Mouse (Mus musculus): Measurements from ENCODE around the gene Folr2. TPM values are rescaled to one million over a fixed set of nuclear protein-coding genes. Genes with fewer than 3 reads are reported as not detected.

The Folr2 gene
- total RNA-seq, 1 experiment from 2014 or later = 3.9 TPM

- DNase-seq = no peak
Observed at GRCm38 (mm10) chr7:101866491-101867265, 9.7 kb upstream of the Folr2 start.

GRCm38 (mm10) chr7:101863415-101863814, 6.4 kb upstream of the Folr2 start, which contains the start of gene Anapc15:
Anapc15 (plus strand) TSS chr7:101863715.
- DNase-seq = no peak

GRCm38 (mm10) chr7:101862291-101862690, 5.3 kb upstream of the Folr2 start:
- DNase-seq = no peak

- peak; percentile 33 for DNase-seq
Observed at GRCm38 (mm10) chr7:101860978-101861377, 4.0 kb upstream of the Folr2 start.

GRCm38 (mm10) chr7:101858362-101858761, 1.4 kb upstream of the Folr2 start:
- DNase-seq = no peak

GRCm38 (mm10) chr7:101853816-101854215, 3.2 kb downstream of the Folr2 start:
- DNase-seq = no peak

GRCm38 (mm10) chr7:101852846-101853245, 4.1 kb downstream of the Folr2 start:
- DNase-seq = no peak

GRCm38 (mm10) chr7:101851689-101852088, 5.3 kb downstream of the Folr2 start:
- DNase-seq = no peak

- no peak for DNase-seq
Observed at GRCm38 (mm10) chr7:101847934-101848333, 9.1 kb downstream of the Folr2 start.

- DNase-seq = no peak
Observed at GRCm38 (mm10) chr7:101844186-101844585, 12.8 kb downstream of the Folr2 start.

GRCm38 (mm10) chr7:101837606-101838471, 19.2 kb downstream of the Folr2 start, which contains the start of gene Inppl1:
Inppl1 (minus strand) TSS chr7:101838229.
- peak; percentile 94 for DNase-seq

- DNase-seq = no peak
Observed at GRCm38 (mm10) chr7:101837154-101837605, 19.8 kb downstream of the Folr2 start.

GRCm38 (mm10) chr7:101836271-101837153, 20.5 kb downstream of the Folr2 start:
- DNase-seq = peak; percentile 86

- DNase-seq = no peak
Observed at GRCm38 (mm10) chr7:101835457-101836109, 21.4 kb downstream of the Folr2 start.

GRCm38 (mm10) chr7:101834903-101835302, 22.1 kb downstream of the Folr2 start:
- no peak for DNase-seq

- DNase-seq = no peak
Observed at GRCm38 (mm10) chr7:101833916-101834584, 22.9 kb downstream of the Folr2 start.

GRCm38 (mm10) chr7:101833352-101833751, 23.6 kb downstream of the Folr2 start:
- no peak for DNase-seq

- DNase-seq = no peak
Observed at GRCm38 (mm10) chr7:101832372-101832771, 24.6 kb downstream of the Folr2 start.

- DNase-seq = no peak
Observed at GRCm38 (mm10) chr7:101831437-101831836, 25.6 kb downstream of the Folr2 start.

- DNase-seq = no peak
Observed at GRCm38 (mm10) chr7:101830373-101830772, 26.6 kb downstream of the Folr2 start.

All from adrenal gland, postnatal 14 days (tissue).